Mouse (Mus musculus): ENCODE data around the gene Zdhhc11. TPM values are rescaled to one million over a fixed set of nuclear protein-coding genes. Genes with fewer than 3 reads are reported as not detected.

Zdhhc11 gene
- total RNA-seq, 2 experiments from 2014 or later: not detected

Small RNA genes lying within 50 kb of the gene (microRNA-seq; reads per million reads assigned to microRNA genes)
- 0 reads per million in 2 experiments for gene Gm25197

Other genes with a start within 250 kb of the Zdhhc11 start
- 1 to 10 TPM; 6.2 to 6.7 TPM for gene Slc12a7, start 230.8 kb upstream of the Zdhhc11 start, total RNA-seq (2021)
- 10 to 100 TPM; 13.7 to 14.1 TPM for gene Nkd2, start 116.2 kb upstream of the Zdhhc11 start, total RNA-seq (2021)
- 1 to 10 TPM in 1 of 2 experiments, under 1 TPM in 1; 0.78 to 2.0 TPM for gene Trip13, start 26.1 kb upstream of the Zdhhc11 start, total RNA-seq (2021)
- 100 to 1,000 TPM; 102 to 103 TPM for gene Brd9, start 26.0 kb upstream of the Zdhhc11 start, total RNA-seq (2021)
- gene Tppp, start 45.6 kb downstream of the Zdhhc11 start, total RNA-seq (2021): 100 to 1,000 TPM; 206 to 208 TPM
- gene Cep72, start 98.4 kb downstream of the Zdhhc11 start, total RNA-seq (2021): 1 to 10 TPM; 1.7 to 2.2 TPM
- gene Slc9a3, start 157.6 kb downstream of the Zdhhc11 start, total RNA-seq (2021): 1 to 10 TPM in 1 of 2 experiments, under 1 TPM in 1; 0.93 to 1.6 TPM
- 10 to 100 TPM; 66.3 to 71.9 TPM for gene Exoc3, start 244.9 kb downstream of the Zdhhc11 start, total RNA-seq (2021)

Measured in layer of hippocampus, postnatal 14 days (tissue).